Mouse (Mus musculus): ENCODE data around the gene Nab1. TPM values are rescaled to one million over a fixed set of nuclear protein-coding genes. Genes with fewer than 3 reads are reported as not detected.

The Nab1 gene
- total RNA-seq, 1 experiment from 2014 or later, result 35.6 TPM

GRCm38 (mm10) chr1:52489538-52490181 is 10.8 kb downstream of the Nab1 start:
- peak; percentile 48; the same call in 1 of the 2 replicates for ATAC-seq (ENCODE audit: extremely low read depth, insufficient number of reproducible peaks, low FRiP score, poor library complexity, severe bottlenecking)

GRCm38 (mm10) chr1:52484980-52485379 is 15.5 kb downstream of the Nab1 start:
- ATAC-seq (ENCODE audit: extremely low read depth, insufficient number of reproducible peaks, low FRiP score, poor library complexity, severe bottlenecking), result no peak

GRCm38 (mm10) chr1:52474291-52474690 is 26.2 kb downstream of the Nab1 start:
- ATAC-seq (ENCODE audit: extremely low read depth, insufficient number of reproducible peaks, low FRiP score, poor library complexity, severe bottlenecking), result no peak

- ATAC-seq (ENCODE audit: extremely low read depth, insufficient number of reproducible peaks, low FRiP score, poor library complexity, severe bottlenecking), result no peak
Observed at GRCm38 (mm10) chr1:52470811-52471489, 29.5 kb downstream of the Nab1 start.

- ATAC-seq (ENCODE audit: extremely low read depth, insufficient number of reproducible peaks, low FRiP score, poor library complexity, severe bottlenecking), result no peak
Observed at GRCm38 (mm10) chr1:52470326-52470725, 30.2 kb downstream of the Nab1 start.

- ATAC-seq (ENCODE audit: extremely low read depth, insufficient number of reproducible peaks, low FRiP score, poor library complexity, severe bottlenecking), result no peak
Observed at GRCm38 (mm10) chr1:52466518-52467120, 33.9 kb downstream of the Nab1 start.

- no peak for ATAC-seq (ENCODE audit: extremely low read depth, insufficient number of reproducible peaks, low FRiP score, poor library complexity, severe bottlenecking)
Observed at GRCm38 (mm10) chr1:52465830-52466229, 34.6 kb downstream of the Nab1 start.

GRCm38 (mm10) chr1:52465264-52465663 is 35.2 kb downstream of the Nab1 start:
- ATAC-seq (ENCODE audit: extremely low read depth, insufficient number of reproducible peaks, low FRiP score, poor library complexity, severe bottlenecking), result no peak

GRCm38 (mm10) chr1:52463305-52463704 is 37.2 kb downstream of the Nab1 start:
- no peak for ATAC-seq (ENCODE audit: extremely low read depth, insufficient number of reproducible peaks, low FRiP score, poor library complexity, severe bottlenecking)

- no peak for ATAC-seq (ENCODE audit: extremely low read depth, insufficient number of reproducible peaks, low FRiP score, poor library complexity, severe bottlenecking)
Observed at GRCm38 (mm10) chr1:52456571-52456970, 43.9 kb downstream of the Nab1 start.

GRCm38 (mm10) chr1:52454509-52455001 is 45.9 kb downstream of the Nab1 start:
- ATAC-seq (ENCODE audit: extremely low read depth, insufficient number of reproducible peaks, low FRiP score, poor library complexity, severe bottlenecking), result no peak

GRCm38 (mm10) chr1:52451360-52451759 is 49.1 kb downstream of the Nab1 start:
- ATAC-seq (ENCODE audit: extremely low read depth, insufficient number of reproducible peaks, low FRiP score, poor library complexity, severe bottlenecking), result no peak

- ATAC-seq (ENCODE audit: extremely low read depth, insufficient number of reproducible peaks, low FRiP score, poor library complexity, severe bottlenecking), result no peak
Observed at GRCm38 (mm10) chr1:52435856-52436255, 64.6 kb downstream of the Nab1 start.

GRCm38 (mm10) chr1:52434085-52434484 is 66.4 kb downstream of the Nab1 start:
- no peak for ATAC-seq (ENCODE audit: extremely low read depth, insufficient number of reproducible peaks, low FRiP score, poor library complexity, severe bottlenecking)

- no peak for ATAC-seq (ENCODE audit: extremely low read depth, insufficient number of reproducible peaks, low FRiP score, poor library complexity, severe bottlenecking)
Observed at GRCm38 (mm10) chr1:52431806-52432205, 68.7 kb downstream of the Nab1 start.

GRCm38 (mm10) chr1:52430606-52431005 is 69.9 kb downstream of the Nab1 start:
- ATAC-seq (ENCODE audit: extremely low read depth, insufficient number of reproducible peaks, low FRiP score, poor library complexity, severe bottlenecking), result peak; percentile 53; the same call in 1 of the 2 replicates

GRCm38 (mm10) chr1:52430116-52430515 is 70.4 kb downstream of the Nab1 start:
- ATAC-seq (ENCODE audit: extremely low read depth, insufficient number of reproducible peaks, low FRiP score, poor library complexity, severe bottlenecking), result no peak

- ATAC-seq (ENCODE audit: extremely low read depth, insufficient number of reproducible peaks, low FRiP score, poor library complexity, severe bottlenecking), result no peak
Observed at GRCm38 (mm10) chr1:52427841-52428464, 72.5 kb downstream of the Nab1 start.

- ATAC-seq (ENCODE audit: extremely low read depth, insufficient number of reproducible peaks, low FRiP score, poor library complexity, severe bottlenecking), result no peak
Observed at GRCm38 (mm10) chr1:52423846-52424245, 76.6 kb downstream of the Nab1 start.

- no peak for ATAC-seq (ENCODE audit: extremely low read depth, insufficient number of reproducible peaks, low FRiP score, poor library complexity, severe bottlenecking)
Observed at GRCm38 (mm10) chr1:52423057-52423456, 77.4 kb downstream of the Nab1 start.

All from neutrophil, adult 5-6 weeks (primary cell).